Mouse (Mus musculus) MEL (cell line): ENCODE measurements around the gene Gm20388. TPM values are rescaled to one million over a fixed set of nuclear protein-coding genes. Genes with fewer than 3 reads are reported as not detected.

Experiments
- DNase-seq: peaks from one replicate; pipeline ENCODE4 v3.0.0; 2011; ENCODE audit warnings: low read depth, low spot score
- H3K27ac ChIP-seq: 2 replicates; pipeline ENCODE4 v1.5.1; 2012; ENCODE audit warnings: low read depth, mild to moderate bottlenecking, control low read depth, low read length, moderate library complexity; ENCODE audit not compliant: control insufficient read depth
- H3K27me3 ChIP-seq, 2 experiments: fragments of 150-350 bp in 1 of 2; sonication (generic) in 1 of 2; 2 replicates each; pipeline ENCODE4 v1.6.1; 2012; ENCODE audit warnings: low read length in 2 of 2, mild to moderate bottlenecking in 2 of 2, improper control_type of control experiment in 1 of 2, moderate library complexity in 1 of 2; ENCODE audit not compliant: insufficient read depth in 2 of 2, control insufficient read depth in 1 of 2
- H3K36me3 ChIP-seq, 2 experiments: 2 replicates each; pipeline ENCODE4 v1.6.1; 2012 to 2014; ENCODE audit warnings: low read length in 2 of 2, improper control_type of control experiment in 1 of 2, inconsistent platforms in 1 of 2, mild to moderate bottlenecking in 1 of 2; ENCODE audit not compliant: insufficient read depth in 2 of 2, control insufficient read depth in 1 of 2
- H3K4me1 ChIP-seq, 2 experiments: fragments of 150-350 bp in 1 of 2; sonication (generic) in 1 of 2; 2 replicates each; pipeline ENCODE4 v1.6.1; 2012; ENCODE audit warnings: low read length in 2 of 2, improper control_type of control experiment in 1 of 2, mild to moderate bottlenecking in 1 of 2; ENCODE audit not compliant: insufficient read depth in 2 of 2, control insufficient read depth in 1 of 2
- H3K4me3 ChIP-seq, 2 experiments: fragments of 150-350 bp in 1 of 2; sonication (generic) in 1 of 2; 2 replicates each; pipeline ENCODE4 v1.5.1; 2012; ENCODE audit warnings: low read depth in 2 of 2, low read length in 2 of 2, mild to moderate bottlenecking in 2 of 2, moderate library complexity in 2 of 2, control low read depth in 1 of 2, improper control_type of control experiment in 1 of 2; ENCODE audit not compliant: control insufficient read depth in 1 of 2, insufficient read depth in 1 of 2
- H3K79me2 ChIP-seq: 2 replicates; pipeline ENCODE4 v1.6.1; 2012; ENCODE audit warnings: mild to moderate bottlenecking, low read length, moderate library complexity; ENCODE audit not compliant: control insufficient read depth, poor library complexity, insufficient read depth
- H3K9ac ChIP-seq: 2 replicates; pipeline ENCODE4 v1.6.1; 2012; ENCODE audit warnings: low read depth, mild to moderate bottlenecking, control low read depth, low read length, moderate library complexity; ENCODE audit not compliant: control insufficient read depth, poor library complexity, severe bottlenecking
- H3K9me3 ChIP-seq: fragments of 150-350 bp; sonication (generic); replicated peaks from 2 replicates; pipeline ENCODE4 v1.6.1; 2012; ENCODE audit warnings: mild to moderate bottlenecking, low read length, improper control_type of control experiment, moderate library complexity; ENCODE audit not compliant: insufficient read depth
- BHLHE40 ChIP-seq: IDR thresholded peaks from 2 replicates; pipeline ENCODE4 v1.6.1; 2012; ENCODE audit warnings: low read depth, mild to moderate bottlenecking, inconsistent platforms, low read length, improper control_type of control experiment, borderline replicate concordance
- CHD1 ChIP-seq: IDR thresholded peaks from 2 replicates; pipeline ENCODE4 v1.6.1; 2012; ENCODE audit warnings: low read depth, mild to moderate bottlenecking, inconsistent platforms, low read length, improper control_type of control experiment
- CTCF ChIP-seq, 3 experiments: IDR thresholded peaks in 2 of 3; conservative IDR thresholded peaks in 1 of 3; 2 replicates each; pipeline ENCODE4 v1.5.1; 2011 to 2012; ENCODE audit warnings: low read length in 3 of 3, low read depth in 2 of 3, mild to moderate bottlenecking in 2 of 3, improper control_type of control experiment in 1 of 3, inconsistent platforms in 1 of 3, mixed read lengths in 1 of 3, moderate library complexity in 1 of 3; ENCODE audit not compliant: control insufficient read depth in 1 of 3, insufficient read depth in 1 of 3, poor library complexity in 1 of 3, severe bottlenecking in 1 of 3
- E2F4 ChIP-seq: IDR thresholded peaks from 2 replicates; pipeline ENCODE4 v1.6.1; 2011; ENCODE audit warnings: low read depth, low read length, improper control_type of control experiment, borderline replicate concordance
- ELF1 ChIP-seq: IDR thresholded peaks from 2 replicates; pipeline ENCODE4 v1.6.1; 2014; ENCODE audit warnings: low read depth, mild to moderate bottlenecking, inconsistent platforms, low read length, improper control_type of control experiment, moderate library complexity
- GATA1 ChIP-seq: IDR thresholded peaks from 2 replicates; pipeline ENCODE4 v1.6.1; 2011; ENCODE audit warnings: low read depth, low read length, improper control_type of control experiment
- JUND ChIP-seq: IDR thresholded peaks from 2 replicates; pipeline ENCODE4 v1.6.1; 2011; ENCODE audit warnings: low read depth, mild to moderate bottlenecking, improper control_type of control experiment, low read length
- KAT2A ChIP-seq: conservative IDR thresholded peaks from 2 replicates; pipeline ENCODE4 v1.6.1; 2012; ENCODE audit warnings: low read depth, low read length, improper control_type of control experiment, inconsistent platforms
- MEF2A ChIP-seq: IDR thresholded peaks from 2 replicates; pipeline ENCODE4 v1.6.1; 2014; ENCODE audit warnings: low read depth, mild to moderate bottlenecking, inconsistent platforms, low read length, improper control_type of control experiment; ENCODE audit not compliant: poor library complexity, insufficient replicate concordance, severe bottlenecking; ENCODE audit errors: extremely low read depth
- MXI1 ChIP-seq: IDR thresholded peaks from 2 replicates; pipeline ENCODE4 v1.6.1; 2011; ENCODE audit warnings: mild to moderate bottlenecking, low read depth, low read length, improper control_type of control experiment
- MYC ChIP-seq: IDR thresholded peaks from 2 replicates; pipeline ENCODE4 v1.6.1; 2011; ENCODE audit warnings: low read depth, mild to moderate bottlenecking, low read length, improper control_type of control experiment, moderate library complexity
- NELFE ChIP-seq: IDR thresholded peaks from 2 replicates; pipeline ENCODE4 v1.6.1; 2011; ENCODE audit warnings: low read depth, low read length, improper control_type of control experiment
- NRF1 ChIP-seq: IDR thresholded peaks from 2 replicates; pipeline ENCODE4 v1.6.1; 2014; ENCODE audit warnings: low read depth, mild to moderate bottlenecking, inconsistent platforms, low read length, improper control_type of control experiment, moderate library complexity; ENCODE audit not compliant: poor library complexity, insufficient read depth, severe bottlenecking
- POLR2A ChIP-seq, 2 experiments: IDR thresholded peaks; 2 replicates each; pipeline ENCODE4 v1.6.1; 2011 to 2012; ENCODE audit warnings: low read length in 2 of 2, mild to moderate bottlenecking in 2 of 2, control low read depth in 1 of 2, improper control_type of control experiment in 1 of 2, low read depth in 1 of 2, moderate library complexity in 1 of 2; ENCODE audit not compliant: control insufficient read depth in 1 of 2, insufficient read depth in 1 of 2, poor library complexity in 1 of 2
- SIN3A ChIP-seq: IDR thresholded peaks from 2 replicates; pipeline ENCODE4 v1.6.1; 2012; ENCODE audit warnings: low read length, improper control_type of control experiment, inconsistent platforms
- SMC3 ChIP-seq: IDR thresholded peaks from 2 replicates; pipeline ENCODE4 v1.6.1; 2011; ENCODE audit warnings: low read depth, low read length, improper control_type of control experiment
- TAL1 ChIP-seq: IDR thresholded peaks from 2 replicates; pipeline ENCODE4 v1.6.1; 2012; ENCODE audit warnings: mild to moderate bottlenecking, inconsistent platforms, low read length, moderate library complexity, mixed read lengths
- TCF12 ChIP-seq: IDR thresholded peaks from 2 replicates; pipeline ENCODE4 v1.6.1; 2014; ENCODE audit warnings: low read depth, mild to moderate bottlenecking, inconsistent platforms, low read length, improper control_type of control experiment, moderate library complexity
- USF1 ChIP-seq: IDR thresholded peaks from 2 replicates; pipeline ENCODE4 v1.6.1; 2014; ENCODE audit warnings: low read depth, mild to moderate bottlenecking, inconsistent platforms, low read length, improper control_type of control experiment, moderate library complexity
- USF2 ChIP-seq, 2 experiments: IDR thresholded peaks; 2 replicates each; pipeline ENCODE4 v1.6.1; 2011 to 2012; ENCODE audit warnings: improper control_type of control experiment in 2 of 2, low read length in 2 of 2, borderline replicate concordance in 1 of 2, inconsistent platforms in 1 of 2, low read depth in 1 of 2, mild to moderate bottlenecking in 1 of 2; ENCODE audit not compliant: insufficient read depth in 1 of 2
- ZC3H11A ChIP-seq: IDR thresholded peaks from 2 replicates; pipeline ENCODE4 v1.6.1; 2012; ENCODE audit warnings: low read depth, mild to moderate bottlenecking, inconsistent platforms, low read length, improper control_type of control experiment
- ZKSCAN1 ChIP-seq: IDR thresholded peaks from 2 replicates; pipeline ENCODE4 v1.6.1; 2012; ENCODE audit warnings: low read depth, mild to moderate bottlenecking, inconsistent platforms, low read length, improper control_type of control experiment, moderate library complexity
- ZMIZ1 ChIP-seq: IDR thresholded peaks from 2 replicates; pipeline ENCODE4 v1.6.1; 2012; ENCODE audit warnings: low read depth, mild to moderate bottlenecking, inconsistent platforms, low read length, improper control_type of control experiment, moderate library complexity
- ZNF384 ChIP-seq: IDR thresholded peaks from 2 replicates; pipeline ENCODE4 v1.6.1; 2012; ENCODE audit warnings: low read depth, mild to moderate bottlenecking, inconsistent platforms, low read length, improper control_type of control experiment
- polyA plus RNA-seq, 2 experiments: library from polyadenylated mRNA; stranded (reverse) in 1 of 2; unstranded in 1 of 2; fragments of >175 nt in 1 of 2; fragments of >200 nt in 1 of 2; gene quantifications; 2 replicates each; pipeline versions ENCODE4 v1.2.1 to v1.2.4; 2012; ENCODE audit warnings: low replicate concordance in 2 of 2, low read depth in 1 of 2; ENCODE audit not compliant: insufficient read length in 2 of 2, insufficient read depth in 1 of 2, missing spikeins in 1 of 2
- total RNA-seq: library from RNA; depleted of rRNA; stranded (reverse); fragments of 300-350 nt; gene quantifications from 2 replicates; pipeline ENCODE4 v1.2.3, GENCODE M21; 2012

The Gm20388 gene
- total and polyA plus RNA-seq, 3 experiments: 11.1 to 17.8 TPM; not detected in 1

- H3K4me1 ChIP-seq: no peaks in the 10 kb centered on the region
- H3K27me3 ChIP-seq: no peaks in the 10 kb centered on the region
- no peak for DNase-seq
- no peak overlapping the region for H3K27ac ChIP-seq
- H3K36me3 ChIP-seq: no peaks in the 10 kb centered on the region
- no peak overlapping the region for H3K4me3 ChIP-seq
- TF ChIP-seq ZMIZ1: no peak
- TF ChIP-seq POLR2A (IDR thresholded peaks at IDR 0.05; ENCODE audit: control insufficient read depth in 1 of 2, insufficient read depth in 1 of 2, low read depth in 1 of 2, low read length in 2 of 2, poor library complexity in 1 of 2): no peak
- no peak for TF ChIP-seq USF2 (IDR thresholded peaks at IDR 0.05; ENCODE audit: borderline replicate concordance in 1 of 2, insufficient read depth in 1 of 2, low read depth in 1 of 2, low read length in 2 of 2)
- TF ChIP-seq MYC: no peak
- no peak for TF ChIP-seq TAL1
- TF ChIP-seq SIN3A: no peak
- TF ChIP-seq CTCF (IDR thresholded peaks at IDR 0.05 in 2 of 3, conservative IDR thresholded peaks at IDR 0.05 in 1 of 3; ENCODE audit: control insufficient read depth in 1 of 3, insufficient read depth in 1 of 3, low read depth in 2 of 3, low read length in 3 of 3, poor library complexity in 1 of 3, severe bottlenecking in 1 of 3): no peak
- TF ChIP-seq SMC3: no peak
- TF ChIP-seq ZKSCAN1: no peak
- TF ChIP-seq ELF1: no peak
- TF ChIP-seq CHD1: no peak
- no peak for TF ChIP-seq ZNF384
- no peak for TF ChIP-seq NRF1
- no peak overlapping the region for H3K9ac ChIP-seq
- H3K9me3 ChIP-seq: no peaks in the 10 kb centered on the region
- no peaks in the 10 kb centered on the region for H3K79me2 ChIP-seq
These were observed 1616.3 kb downstream of the Gm20388 start for GRCm38 (mm10) chr8:121526811-121527550.

- Histone ChIP-seq H3K36me3 (no peaks in the 10 kb centered on the region), H3K27ac (no peak overlapping the region), H3K4me3 (no peak overlapping the region), H3K9ac (no peak overlapping the region), H3K79me2 (no peaks in the 10 kb centered on the region), H3K27me3 (no peaks in the 10 kb centered on the region), H3K9me3 (no peaks in the 10 kb centered on the region), H3K4me1 (no peaks in the 10 kb centered on the region)
- no peak for DNase-seq
- TF ChIP-seq JUND: no peak
- TF ChIP-seq GATA1: no peak
- TF ChIP-seq E2F4: no peak
- TF ChIP-seq ZMIZ1: no peak
- no peak for TF ChIP-seq ZNF384
- TF ChIP-seq MXI1: no peak
- TF ChIP-seq BHLHE40: no peak
- TF ChIP-seq TAL1: no peak
- no peak for TF ChIP-seq MEF2A
- TF ChIP-seq ZC3H11A: no peak
- no peak for TF ChIP-seq TCF12
- TF ChIP-seq KAT2A: no peak
- TF ChIP-seq ZKSCAN1: no peak
- TF ChIP-seq USF1: no peak
- no peak for TF ChIP-seq ELF1
- no peak for TF ChIP-seq SIN3A
- no peak for TF ChIP-seq SMC3
- TF ChIP-seq NELFE: no peak
These were observed 1617.1 kb downstream of the Gm20388 start for GRCm38 (mm10) chr8:121527751-121528150.
